Mouse (Mus musculus) right cerebral cortex, postnatal 4 days (tissue): ENCODE data around the gene Clock.

Experiments used
- DNase-seq: peaks from one replicate; pipeline ENCODE4 v3.0.0-alpha.2; 2022

Gene Clock

GRCm38 (mm10) chr5:76177664-76178063 lies 126.9 kb downstream of the Clock start:
- DNase-seq, result no peak

GRCm38 (mm10) chr5:76176841-76177240 lies 127.8 kb downstream of the Clock start:
- DNase-seq, result no peak

- DNase-seq, result no peak
Observed at GRCm38 (mm10) chr5:76176411-76176810, 128.2 kb downstream of the Clock start.

- no peak for DNase-seq
Observed at GRCm38 (mm10) chr5:76175051-76175450, 129.5 kb downstream of the Clock start.

GRCm38 (mm10) chr5:76171039-76171438 lies 133.6 kb downstream of the Clock start:
- DNase-seq, result no peak

GRCm38 (mm10) chr5:76170522-76170921 lies 134.1 kb downstream of the Clock start:
- no peak for DNase-seq

GRCm38 (mm10) chr5:76164827-76165226 lies 139.8 kb downstream of the Clock start:
- no peak for DNase-seq

GRCm38 (mm10) chr5:76163828-76164390 lies 140.7 kb downstream of the Clock start:
- DNase-seq, result no peak

GRCm38 (mm10) chr5:76162926-76163325 lies 141.7 kb downstream of the Clock start:
- no peak for DNase-seq

- DNase-seq, result no peak
Observed at GRCm38 (mm10) chr5:76161491-76161890, 143.1 kb downstream of the Clock start.

GRCm38 (mm10) chr5:76160086-76160485 lies 144.5 kb downstream of the Clock start:
- DNase-seq, result no peak
